Mouse (Mus musculus): ENCODE measurements around the gene Pclo. TPM values are rescaled to one million over a fixed set of nuclear protein-coding genes. Genes with fewer than 3 reads are reported as not detected.

Gene Pclo
- total and polyA plus RNA-seq, 3 experiments: 0.42 to 1.0 TPM; not detected in 1

GRCm38 (mm10) chr5:14591479-14591878 is 76.8 kb downstream of the Pclo start:
- Histone ChIP-seq H3K4me1 (ENCODE audit: control insufficient read depth in 1 of 2, insufficient read depth in 2 of 2, low read length in 2 of 2) (no peaks in the 10 kb centered on the region), H3K9ac (ENCODE audit: control insufficient read depth, low read depth, low read length, poor library complexity, severe bottlenecking) (no peak overlapping the region), H3K36me3 (ENCODE audit: control insufficient read depth in 1 of 2, insufficient read depth in 2 of 2, low read length in 2 of 2) (no peaks in the 10 kb centered on the region), H3K27ac (ENCODE audit: control insufficient read depth, low read depth, low read length) (no peak overlapping the region), H3K27me3 (ENCODE audit: control insufficient read depth in 1 of 2, insufficient read depth in 2 of 2, low read length in 2 of 2) (no peaks in the 10 kb centered on the region), H3K4me3 (ENCODE audit: control insufficient read depth in 1 of 2, insufficient read depth in 1 of 2, low read depth in 2 of 2, low read length in 2 of 2) (no peak overlapping the region), H3K79me2 (ENCODE audit: control insufficient read depth, insufficient read depth, low read length, poor library complexity) (no peaks in the 10 kb centered on the region), H3K9me3 (replicated peaks; ENCODE audit: insufficient read depth, low read length) (no peaks in the 10 kb centered on the region)
- TF ChIP-seq MAFK (IDR thresholded peaks at IDR 0.05; ENCODE audit: borderline replicate concordance, low read depth, low read length): no peak
- no peak for TF ChIP-seq RCOR1 (IDR thresholded peaks at IDR 0.05; ENCODE audit: low read depth, low read length)
- TF ChIP-seq ZC3H11A (IDR thresholded peaks at IDR 0.05; ENCODE audit: low read depth, low read length): no peak
- no peak for TF ChIP-seq TBP (IDR thresholded peaks at IDR 0.05; ENCODE audit: low read depth, low read length)
- TF ChIP-seq MYB (IDR thresholded peaks at IDR 0.05; ENCODE audit: low read depth, low read length): no peak
- no peak for TF ChIP-seq MAX (IDR thresholded peaks at IDR 0.05; ENCODE audit: low read length)
- no peak for DNase-seq (ENCODE audit: low read depth, low spot score)

GRCm38 (mm10) chr5:14595426-14596013 is 80.8 kb downstream of the Pclo start:
- Histone ChIP-seq H3K9ac (ENCODE audit: control insufficient read depth, low read depth, low read length, poor library complexity, severe bottlenecking) (no peak overlapping the region), H3K27me3 (ENCODE audit: control insufficient read depth in 1 of 2, insufficient read depth in 2 of 2, low read length in 2 of 2) (no peaks in the 10 kb centered on the region), H3K9me3 (replicated peaks; ENCODE audit: insufficient read depth, low read length) (no peaks in the 10 kb centered on the region), H3K79me2 (ENCODE audit: control insufficient read depth, insufficient read depth, low read length, poor library complexity) (no peaks in the 10 kb centered on the region), H3K4me3 (ENCODE audit: control insufficient read depth in 1 of 2, insufficient read depth in 1 of 2, low read depth in 2 of 2, low read length in 2 of 2) (no peak overlapping the region), H3K36me3 (ENCODE audit: control insufficient read depth in 1 of 2, insufficient read depth in 2 of 2, low read length in 2 of 2) (no peaks in the 10 kb centered on the region), H3K4me1 (ENCODE audit: control insufficient read depth in 1 of 2, insufficient read depth in 2 of 2, low read length in 2 of 2) (no peaks in the 10 kb centered on the region), H3K27ac (ENCODE audit: control insufficient read depth, low read depth, low read length) (no peak overlapping the region)
- no peak for DNase-seq (ENCODE audit: low read depth, low spot score)
- TF ChIP-seq JUND (IDR thresholded peaks at IDR 0.05; ENCODE audit: low read depth, low read length): no peak
- TF ChIP-seq POLR2A (IDR thresholded peaks at IDR 0.05; ENCODE audit: control insufficient read depth in 1 of 2, insufficient read depth in 1 of 2, low read depth in 1 of 2, low read length in 2 of 2, poor library complexity in 1 of 2): no peak
- no peak for TF ChIP-seq ZC3H11A (IDR thresholded peaks at IDR 0.05; ENCODE audit: low read depth, low read length)
- no peak for TF ChIP-seq MXI1 (IDR thresholded peaks at IDR 0.05; ENCODE audit: low read depth, low read length)
- TF ChIP-seq GATA1 (IDR thresholded peaks at IDR 0.05; ENCODE audit: low read depth, low read length): no peak

GRCm38 (mm10) chr5:14608318-14608717 is 93.6 kb downstream of the Pclo start:
- H3K9ac ChIP-seq (ENCODE audit: control insufficient read depth, low read depth, low read length, poor library complexity, severe bottlenecking): no peak overlapping the region
- H3K79me2 ChIP-seq (ENCODE audit: control insufficient read depth, insufficient read depth, low read length, poor library complexity): no peaks in the 10 kb centered on the region
- peaks cover 6 to 18% of the 10 kb centered on the region in 2 experiments; a peak in 3 of 4 replicates for H3K4me1 ChIP-seq (ENCODE audit: control insufficient read depth in 1 of 2, insufficient read depth in 2 of 2, low read length in 2 of 2)
- DNase-seq (ENCODE audit: low read depth, low spot score): peak; percentile 68
- no peaks in the 10 kb centered on the region for H3K27me3 ChIP-seq (ENCODE audit: control insufficient read depth in 1 of 2, insufficient read depth in 2 of 2, low read length in 2 of 2)
- peak overlapping the region in 1 of 2 experiments; percentile 38; a peak in 2 of 4 replicates for H3K4me3 ChIP-seq (ENCODE audit: control insufficient read depth in 1 of 2, insufficient read depth in 1 of 2, low read depth in 2 of 2, low read length in 2 of 2)
- TF ChIP-seq ZC3H11A (IDR thresholded peaks at IDR 0.05; ENCODE audit: low read depth, low read length) (no peak; the same call in 1 of the 2 replicates), MYB (IDR thresholded peaks at IDR 0.05; ENCODE audit: low read depth, low read length) (peak; percentile 85), EP300 (IDR thresholded peaks at IDR 0.05; ENCODE audit: low read depth in 1 of 2, low read length in 2 of 2) (peak; percentile 90 to 91), RAD21 (IDR thresholded peaks at IDR 0.05; ENCODE audit: low read depth, low read length) (no peak), ETS1 (IDR thresholded peaks at IDR 0.05; ENCODE audit: low read depth, low read length) (peak; percentile 66), ZNF384 (IDR thresholded peaks at IDR 0.05; ENCODE audit: low read depth, low read length) (peak; percentile 91), SIN3A (IDR thresholded peaks at IDR 0.05; ENCODE audit: low read length) (peak; percentile 58), MAZ (IDR thresholded peaks at IDR 0.05; ENCODE audit: low read depth, low read length) (peak; percentile 19; the same call in 1 of the 2 replicates), RCOR1 (IDR thresholded peaks at IDR 0.05; ENCODE audit: low read depth, low read length) (peak; percentile 67; the same call in 1 of the 2 replicates), GATA1 (IDR thresholded peaks at IDR 0.05; ENCODE audit: low read depth, low read length) (peak; percentile 77), POLR2A (IDR thresholded peaks at IDR 0.05; ENCODE audit: control insufficient read depth in 1 of 2, insufficient read depth in 1 of 2, low read depth in 1 of 2, low read length in 2 of 2, poor library complexity in 1 of 2) (no peak), TCF12 (IDR thresholded peaks at IDR 0.05; ENCODE audit: low read depth, low read length) (peak; percentile 94), TAL1 (IDR thresholded peaks at IDR 0.05; ENCODE audit: low read length) (0 out of 2 replicates have a peak, but pooled peaks have one; percentile 30), MAFK (IDR thresholded peaks at IDR 0.05; ENCODE audit: borderline replicate concordance, low read depth, low read length) (no peak)
- H3K9me3 ChIP-seq (replicated peaks; ENCODE audit: insufficient read depth, low read length): no peaks in the 10 kb centered on the region
- H3K27ac ChIP-seq (ENCODE audit: control insufficient read depth, low read depth, low read length): peak overlapping the region; percentile 58
- H3K36me3 ChIP-seq (ENCODE audit: control insufficient read depth in 1 of 2, insufficient read depth in 2 of 2, low read length in 2 of 2): peaks cover 0 to 10% of the 10 kb centered on the region in 2 experiments; a peak in 2 of 4 replicates
